Mouse (Mus musculus): ENCODE measurements around the gene Pip5k1b. TPM values are rescaled to one million over a fixed set of nuclear protein-coding genes. Genes with fewer than 3 reads are reported as not detected.

Gene Pip5k1b
- polyA plus RNA-seq, 1 experiment from 2014 or later: 4.4 TPM

DNA sequence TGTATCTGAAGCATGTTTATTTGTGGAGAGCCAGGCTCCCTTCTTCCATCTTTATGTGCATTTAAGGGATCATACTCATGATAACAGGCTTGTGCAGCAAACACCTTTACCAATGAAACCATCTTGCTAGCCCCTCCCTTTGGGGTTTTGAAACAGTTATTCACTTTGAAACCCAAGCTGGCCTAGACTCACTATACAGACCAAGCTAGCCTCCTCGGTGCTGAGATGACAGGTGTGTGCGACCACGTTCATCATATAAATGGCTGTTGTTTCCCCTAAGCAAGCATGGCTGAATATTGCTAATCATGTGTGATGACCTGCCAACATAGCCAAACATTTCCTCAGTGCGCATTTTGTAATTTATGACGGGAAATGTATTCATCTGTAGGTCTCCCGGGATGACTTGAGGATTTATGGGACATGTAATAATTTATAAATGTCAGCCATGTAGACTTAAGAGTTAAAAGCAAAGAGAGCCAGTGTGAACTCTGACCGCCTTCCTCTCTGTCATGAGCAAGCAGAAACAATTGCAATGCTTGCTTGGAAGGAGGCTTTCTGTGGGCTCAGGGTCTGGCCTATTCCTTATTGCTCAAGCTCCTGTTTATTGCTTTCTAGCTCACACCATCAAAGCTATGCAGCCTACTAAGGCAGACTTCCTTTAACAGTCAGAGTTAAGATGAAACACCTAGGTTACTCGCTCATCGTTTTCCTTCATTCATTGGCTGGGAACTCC lies 164.0 kb downstream of the Pip5k1b start:
- no peaks in the 10 kb centered on the region for H3K36me3 ChIP-seq (replicated peaks; ENCODE audit: insufficient read depth, low read length)
- no peak overlapping the region for H3K4me3 ChIP-seq (ENCODE audit: low read depth, low read length)
- H3K27me3 ChIP-seq (ENCODE audit: insufficient read depth, low read length): no peaks in the 10 kb centered on the region
- H3K4me2 ChIP-seq (ENCODE audit: low read depth, low read length): no peak overlapping the region
- H3K9ac ChIP-seq (replicated peaks): no peak overlapping the region
- no peak for TF ChIP-seq CTCF (IDR thresholded peaks at IDR 0.05; ENCODE audit: low read depth)
- TF ChIP-seq EP300 (IDR thresholded peaks at IDR 0.05; ENCODE audit: low read depth): no peak
- no peaks in the 10 kb centered on the region for H3K4me1 ChIP-seq (ENCODE audit: insufficient read depth)
- H3K9me3 ChIP-seq (ENCODE audit: low read length): no peaks in the 10 kb centered on the region
- no peak for ATAC-seq
- WGBS (ENCODE audit: insufficient replicate concordance): 59% methylated on average over 9 of the region's 9 CpGs
- no peak for DNase-seq
- H3K27ac ChIP-seq (ENCODE audit: low read depth): no peak overlapping the region

DNA sequence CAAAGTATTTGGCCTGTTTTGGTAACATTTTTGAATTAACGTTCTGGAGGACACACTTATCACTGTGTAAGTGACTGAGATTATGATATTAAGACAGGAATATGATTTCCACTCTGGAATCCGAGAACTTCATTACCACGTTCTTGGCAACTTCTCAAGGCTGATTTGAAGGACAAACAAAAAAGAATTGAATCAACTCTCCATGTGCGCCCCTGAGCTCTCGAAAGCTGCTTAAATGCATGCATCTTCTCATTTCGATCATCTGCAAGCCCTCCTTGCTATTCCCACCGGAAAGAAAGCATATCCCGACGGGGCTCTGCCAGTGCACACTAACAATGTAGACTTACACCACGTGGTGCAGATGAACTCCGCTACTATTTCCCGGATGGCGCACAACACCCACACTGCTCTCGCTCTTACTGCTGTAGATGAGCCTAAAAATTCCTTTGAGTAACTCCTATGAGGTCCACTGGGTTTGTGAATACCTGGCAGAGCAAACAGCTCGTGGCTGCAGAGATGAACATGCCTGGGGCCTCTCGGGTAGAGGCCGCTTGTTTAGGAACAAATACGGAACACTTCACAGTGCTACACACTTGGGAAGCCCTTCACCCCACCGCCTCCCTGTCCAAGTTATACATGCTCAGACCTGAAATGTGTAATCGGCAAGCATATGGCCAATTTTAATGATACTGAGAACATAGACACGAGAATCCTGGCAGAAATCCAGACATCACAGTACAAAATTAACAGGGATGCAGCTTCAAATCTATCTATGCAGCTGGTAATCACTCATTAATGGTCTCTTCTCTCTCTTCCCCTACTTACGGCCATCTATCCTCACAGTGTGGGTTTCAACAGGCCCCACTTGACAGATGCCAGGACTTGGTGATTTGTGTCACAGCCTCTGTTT lies 168.5 kb downstream of the Pip5k1b start:
- Histone ChIP-seq H3K27ac (ENCODE audit: low read depth) (no peak overlapping the region), H3K9me3 (ENCODE audit: low read length) (no peaks in the 10 kb centered on the region), H3K9ac (replicated peaks) (no peak overlapping the region), H3K4me3 (ENCODE audit: low read depth, low read length) (no peak overlapping the region), H3K4me1 (ENCODE audit: insufficient read depth) (no peaks in the 10 kb centered on the region), H3K36me3 (replicated peaks; ENCODE audit: insufficient read depth, low read length) (no peaks in the 10 kb centered on the region), H3K4me2 (ENCODE audit: low read depth, low read length) (no peak overlapping the region), H3K27me3 (ENCODE audit: insufficient read depth, low read length) (no peaks in the 10 kb centered on the region)
- DNase-seq (no peak), ATAC-seq (no peak)
- 87% methylated on average over 22 of the region's 22 CpGs for WGBS (ENCODE audit: insufficient replicate concordance)
- no peak for TF ChIP-seq CTCF (IDR thresholded peaks at IDR 0.05; ENCODE audit: low read depth)
- no peak for TF ChIP-seq EP300 (IDR thresholded peaks at IDR 0.05; ENCODE audit: low read depth)

DNA sequence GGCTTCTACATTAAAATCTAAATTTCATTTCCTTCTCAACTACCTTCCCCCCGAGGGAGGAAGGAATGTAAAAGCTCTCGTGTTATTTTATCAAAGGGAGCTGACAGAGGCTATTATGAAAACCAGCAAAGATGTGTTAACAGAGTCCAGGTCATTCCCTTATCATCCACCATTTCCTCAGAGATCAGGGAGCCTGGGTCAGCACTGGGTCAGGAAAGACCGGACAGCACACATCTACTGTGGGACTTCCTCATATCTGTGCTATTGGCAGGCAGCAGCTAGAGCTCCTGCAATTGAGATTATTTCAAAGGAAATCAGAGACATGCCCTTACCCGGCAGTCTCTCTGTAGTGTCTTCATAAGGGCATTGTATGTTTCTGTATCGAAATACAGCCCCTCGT lies 177.2 kb downstream of the Pip5k1b start:
- Histone ChIP-seq H3K9me3 (ENCODE audit: low read length) (no peaks in the 10 kb centered on the region), H3K27ac (ENCODE audit: low read depth) (no peak overlapping the region), H3K36me3 (replicated peaks; ENCODE audit: insufficient read depth, low read length) (no peaks in the 10 kb centered on the region; the same call in 1 of the 2 replicates), H3K4me2 (ENCODE audit: low read depth, low read length) (no peak overlapping the region), H3K4me1 (ENCODE audit: insufficient read depth) (no peaks in the 10 kb centered on the region), H3K9ac (replicated peaks) (no peak overlapping the region), H3K4me3 (ENCODE audit: low read depth, low read length) (no peak overlapping the region), H3K27me3 (ENCODE audit: insufficient read depth, low read length) (no peaks in the 10 kb centered on the region)
- WGBS (ENCODE audit: insufficient replicate concordance): 74% methylated on average over 6 of the region's 6 CpGs
- TF ChIP-seq EP300 (IDR thresholded peaks at IDR 0.05; ENCODE audit: low read depth) (no peak), CTCF (IDR thresholded peaks at IDR 0.05; ENCODE audit: low read depth) (no peak)
- DNase-seq (no peak), ATAC-seq (no peak)

DNA sequence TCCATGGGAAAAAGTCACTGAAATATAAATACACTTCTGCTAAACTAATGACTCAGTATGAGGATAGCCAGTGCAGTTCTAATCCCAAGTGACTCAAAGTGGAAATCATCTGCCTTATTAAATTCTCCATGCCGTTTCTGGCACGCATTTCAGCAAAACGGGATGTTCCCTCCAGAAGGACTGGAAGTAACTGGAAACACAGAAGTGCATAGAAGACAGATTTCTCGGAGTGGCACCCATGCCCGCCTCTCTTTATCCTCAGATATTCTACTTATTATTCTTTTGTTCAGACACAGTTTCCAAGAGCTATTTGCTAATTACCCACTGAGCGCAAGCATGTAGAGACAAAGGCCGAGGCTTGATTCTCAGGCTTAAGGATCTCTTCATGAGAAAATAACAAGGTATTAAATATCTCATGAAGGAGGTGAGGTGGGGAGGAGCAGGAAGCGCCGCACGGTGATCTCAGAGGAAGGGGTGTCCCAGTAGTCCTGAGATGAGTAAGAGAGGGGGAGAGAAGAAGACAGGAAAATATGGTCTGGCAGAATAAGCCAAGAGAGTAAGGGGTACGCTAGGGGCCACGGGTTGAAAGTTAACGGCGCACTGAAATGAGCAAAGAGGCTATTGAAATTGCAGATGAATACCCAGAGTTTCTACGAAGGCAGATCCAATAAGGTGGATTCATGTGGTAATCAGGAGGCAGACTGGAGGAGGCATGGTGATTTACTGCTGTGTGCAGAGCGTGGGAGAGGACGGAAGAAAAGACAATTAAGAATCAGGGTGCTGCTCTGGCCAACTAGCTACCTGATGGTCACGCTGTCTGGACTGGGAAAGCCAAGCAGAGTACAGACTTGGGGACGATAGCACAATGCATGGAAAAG lies 183.7 kb downstream of the Pip5k1b start:
- Histone ChIP-seq H3K4me2 (ENCODE audit: low read depth, low read length) (no peak overlapping the region), H3K36me3 (replicated peaks; ENCODE audit: insufficient read depth, low read length) (no peaks in the 10 kb centered on the region), H3K9me3 (ENCODE audit: low read length) (no peaks in the 10 kb centered on the region), H3K4me3 (ENCODE audit: low read depth, low read length) (no peak overlapping the region), H3K27ac (ENCODE audit: low read depth) (no peak overlapping the region), H3K27me3 (ENCODE audit: insufficient read depth, low read length) (no peaks in the 10 kb centered on the region), H3K9ac (replicated peaks) (no peak overlapping the region), H3K4me1 (ENCODE audit: insufficient read depth) (no peaks in the 10 kb centered on the region)
- WGBS (ENCODE audit: insufficient replicate concordance): 86% methylated on average over 19 of the region's 19 CpGs
- DNase-seq: no peak
- ATAC-seq: no peak
- TF ChIP-seq CTCF (IDR thresholded peaks at IDR 0.05; ENCODE audit: low read depth): no peak
- TF ChIP-seq EP300 (IDR thresholded peaks at IDR 0.05; ENCODE audit: low read depth): no peak

DNA sequence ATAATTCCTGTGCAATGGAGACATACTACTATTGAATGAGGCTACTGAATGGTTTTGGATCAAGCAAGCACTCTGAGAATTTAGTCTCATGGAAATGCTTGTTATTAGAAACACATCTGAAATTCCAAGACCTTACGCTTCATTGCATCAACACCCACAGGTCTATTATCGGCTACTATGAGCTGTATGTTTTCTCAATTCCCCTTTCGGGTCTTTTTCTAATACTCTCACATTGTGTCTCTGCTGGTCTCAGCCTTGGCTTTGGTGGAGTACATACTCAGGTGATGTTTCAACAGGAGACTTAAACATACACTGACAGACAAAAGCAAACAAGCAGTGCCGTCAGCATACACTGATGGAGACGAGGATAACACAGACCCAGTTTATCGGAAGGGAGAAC lies 187.3 kb downstream of the Pip5k1b start:
- H3K9ac ChIP-seq (replicated peaks): no peak overlapping the region
- H3K4me3 ChIP-seq (ENCODE audit: low read depth, low read length): no peak overlapping the region
- H3K36me3 ChIP-seq (replicated peaks; ENCODE audit: insufficient read depth, low read length): no peaks in the 10 kb centered on the region
- H3K4me1 ChIP-seq (ENCODE audit: insufficient read depth): no peaks in the 10 kb centered on the region
- no peak for DNase-seq
- WGBS (ENCODE audit: insufficient replicate concordance): 70% methylated on average over 6 of the region's 6 CpGs
- no peak overlapping the region for H3K27ac ChIP-seq (ENCODE audit: low read depth)
- no peak for TF ChIP-seq CTCF (IDR thresholded peaks at IDR 0.05; ENCODE audit: low read depth)
- TF ChIP-seq EP300 (IDR thresholded peaks at IDR 0.05; ENCODE audit: low read depth): no peak
- no peak overlapping the region for H3K4me2 ChIP-seq (ENCODE audit: low read depth, low read length)
- no peaks in the 10 kb centered on the region for H3K27me3 ChIP-seq (ENCODE audit: insufficient read depth, low read length)
- H3K9me3 ChIP-seq (ENCODE audit: low read length): no peaks in the 10 kb centered on the region
- no peak for ATAC-seq
